Mouse (Mus musculus) forelimb bud, embryonic 11.5 days (tissue): Measurements from ENCODE around the gene Nkiras2.
A peak's percentile ranks its signal among the peaks of the same experiment; 100 is the strongest.
"Not testable (repeated sequence)": the region's sequence is repeated elsewhere in the genome, so short reads cannot be mapped to it uniquely, and the experiment has no call there.

Experiments
- DNase-seq: peaks from one replicate; pipeline ENCODE4 v3.0.0-alpha.2; 2012; ENCODE audit warnings: low read depth, low spot score

Gene Nkiras2

GRCm38 (mm10) chr11:100628056-100628455 is 9.0 kb downstream of the Nkiras2 start:
- DNase-seq, result no peak

- DNase-seq, result no peak
These were observed 9.9 kb downstream of the Nkiras2 start for GRCm38 (mm10) chr11:100628862-100629352.

GRCm38 (mm10) chr11:100634530-100634929 is 15.5 kb downstream of the Nkiras2 start:
- DNase-seq, result no peak

- peak; percentile 62 for DNase-seq
These were observed 21.3 kb downstream of the Nkiras2 start for GRCm38 (mm10) chr11:100640159-100640906.

- DNase-seq, result no peak
These were observed 24.9 kb downstream of the Nkiras2 start for GRCm38 (mm10) chr11:100643612-100644575.

- DNase-seq, result peak; percentile 56
These were observed 27.2 kb downstream of the Nkiras2 start for GRCm38 (mm10) chr11:100646265-100646664.

- DNase-seq, result no peak
These were observed 29.4 kb downstream of the Nkiras2 start for GRCm38 (mm10) chr11:100648405-100648804.

- no peak for DNase-seq
These were observed 32.2 kb downstream of the Nkiras2 start for GRCm38 (mm10) chr11:100651205-100651604.

GRCm38 (mm10) chr11:100651748-100652147 is 32.7 kb downstream of the Nkiras2 start:
- no peak for DNase-seq

GRCm38 (mm10) chr11:100655589-100655988 is 36.5 kb downstream of the Nkiras2 start:
- DNase-seq, result not testable (repeated sequence)

GRCm38 (mm10) chr11:100656458-100656857 is 37.4 kb downstream of the Nkiras2 start:
- no peak for DNase-seq

GRCm38 (mm10) chr11:100659806-100660205 is 40.8 kb downstream of the Nkiras2 start:
- DNase-seq, result no peak

GRCm38 (mm10) chr11:100671049-100671448 is 52.0 kb downstream of the Nkiras2 start:
- no peak for DNase-seq

GRCm38 (mm10) chr11:100671956-100672355 is 52.9 kb downstream of the Nkiras2 start:
- DNase-seq, result no peak

- DNase-seq, result no peak
These were observed 54.1 kb downstream of the Nkiras2 start for GRCm38 (mm10) chr11:100673169-100673568.
